Mouse (Mus musculus) embryo, embryonic 9.5 days (tissue): ENCODE results near the gene Lsm14a.
A peak's percentile ranks its signal among the peaks of the same experiment; 100 is the strongest.

Source experiments
- DNase-seq: peaks from one replicate; pipeline ENCODE4 v3.0.0-alpha.2; 2017; ENCODE audit errors: extremely low spot score

The Lsm14a gene

DNA sequence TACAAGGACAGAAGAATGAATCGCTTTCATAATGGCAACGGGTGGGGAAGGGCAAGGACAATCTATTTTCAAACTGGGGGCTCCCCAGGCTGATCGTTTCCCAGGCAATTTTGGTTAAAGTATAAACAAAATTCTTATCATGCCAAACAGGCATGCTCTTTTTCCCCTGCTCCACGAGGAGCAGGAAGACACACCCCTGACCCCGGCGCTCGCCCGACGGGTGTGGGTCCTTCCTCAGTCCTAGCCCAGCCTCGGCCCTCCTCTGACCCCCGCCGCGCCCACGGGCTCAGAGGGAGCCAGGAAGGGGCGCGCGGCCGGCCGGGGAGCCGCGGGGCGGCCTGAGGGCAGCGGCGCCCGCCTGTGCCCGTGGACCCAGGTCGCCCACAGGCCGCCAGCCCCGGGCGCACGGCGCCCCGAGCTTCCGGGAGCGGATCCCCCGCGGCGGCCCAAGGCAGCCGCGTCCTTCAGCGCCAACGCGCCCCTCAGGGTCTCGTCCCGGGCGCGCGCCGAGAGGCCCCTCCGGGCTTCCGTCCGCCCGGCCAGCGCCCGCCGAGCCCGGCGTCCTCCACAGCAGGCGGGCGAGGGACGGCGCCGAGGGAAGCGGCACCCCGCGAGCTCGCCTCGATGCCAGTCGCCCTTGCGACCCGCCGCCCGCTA is 80.2 kb downstream of the Lsm14a start:
- peak; percentile 71 for DNase-seq

DNA sequence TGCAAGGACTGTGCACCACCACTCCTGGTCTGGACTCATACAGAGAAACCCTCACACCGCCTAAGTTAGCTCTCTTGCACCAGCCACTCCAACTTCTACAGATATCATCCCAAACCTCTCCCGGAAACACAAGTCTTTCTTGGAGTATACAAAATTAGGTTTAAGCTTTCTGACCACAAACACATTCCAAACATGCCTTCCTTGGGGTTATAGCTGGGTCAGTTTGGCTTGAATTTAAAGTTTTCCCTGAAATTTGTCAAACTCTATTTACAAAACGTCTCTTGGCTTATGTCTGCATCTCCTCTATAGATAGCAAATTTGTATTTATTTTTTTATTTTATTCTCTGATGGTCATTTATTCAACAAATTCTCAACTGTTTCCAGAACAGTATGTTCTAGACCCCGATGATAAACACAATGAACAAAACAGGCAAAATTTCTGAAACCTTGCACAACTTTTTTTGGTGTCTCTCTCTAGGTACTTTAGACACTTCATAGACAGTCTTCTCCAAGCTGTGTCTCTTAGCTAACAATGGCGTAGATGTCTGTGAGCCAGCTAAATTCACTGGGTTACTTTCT is 83.8 kb downstream of the Lsm14a start:
- no peak for DNase-seq

DNA sequence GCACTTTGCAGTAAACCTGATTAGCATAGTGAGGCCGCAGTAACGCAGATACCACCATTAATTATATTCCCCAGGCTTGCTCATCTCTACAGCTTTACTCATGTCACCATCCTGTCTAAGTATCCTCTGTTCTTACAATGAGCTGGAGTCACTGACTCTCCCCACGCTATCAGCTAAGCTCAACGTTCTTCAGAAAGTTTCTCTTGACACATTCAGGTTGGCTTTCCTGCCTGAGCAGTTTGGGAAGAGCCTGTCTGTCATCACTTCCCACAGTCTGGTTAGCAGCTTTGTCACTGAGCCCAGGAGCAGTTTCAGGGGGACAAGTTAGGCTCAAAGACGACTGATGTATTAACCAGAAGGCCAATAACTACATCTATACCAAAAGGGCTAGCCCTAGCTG is 84.5 kb downstream of the Lsm14a start:
- no peak for DNase-seq

DNA sequence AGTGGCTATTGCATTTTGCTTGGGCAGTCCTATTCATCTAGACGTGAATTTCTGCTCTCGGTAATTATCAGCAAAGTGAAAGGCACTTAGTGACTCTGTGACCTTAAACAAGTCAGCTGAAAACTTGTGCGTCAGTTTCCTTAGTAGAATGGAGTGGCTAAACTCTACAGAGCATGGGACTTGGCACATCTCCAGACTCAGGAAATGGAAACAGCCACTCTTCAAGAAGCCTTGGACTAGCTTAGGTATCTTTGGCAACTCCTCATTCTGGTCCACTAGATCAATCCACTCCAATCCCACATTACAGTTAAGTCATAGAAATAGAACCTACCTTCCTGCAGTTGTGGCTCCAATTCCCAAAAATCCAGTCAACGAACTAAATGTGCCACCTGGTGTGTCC is 87.7 kb downstream of the Lsm14a start:
- DNase-seq: no peak

DNA sequence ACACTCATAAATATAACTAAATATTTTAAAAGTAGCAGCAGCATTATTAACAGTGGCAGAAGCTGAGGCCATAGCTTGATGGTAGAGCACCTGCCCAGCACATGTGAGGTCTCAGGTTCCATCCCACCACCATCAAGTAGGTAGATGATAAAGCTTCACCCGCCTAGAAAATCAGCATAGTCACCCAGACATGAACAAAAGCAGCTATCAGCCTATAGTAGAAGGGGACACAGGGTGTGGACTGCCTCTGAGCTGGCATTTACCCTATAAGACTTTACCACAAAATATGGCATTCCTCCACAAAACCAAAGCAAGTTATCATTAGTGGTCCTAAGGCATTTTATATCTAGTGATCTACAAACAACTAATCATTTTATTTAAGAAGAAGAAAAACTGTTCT is 90.5 kb downstream of the Lsm14a start:
- no peak for DNase-seq

DNA sequence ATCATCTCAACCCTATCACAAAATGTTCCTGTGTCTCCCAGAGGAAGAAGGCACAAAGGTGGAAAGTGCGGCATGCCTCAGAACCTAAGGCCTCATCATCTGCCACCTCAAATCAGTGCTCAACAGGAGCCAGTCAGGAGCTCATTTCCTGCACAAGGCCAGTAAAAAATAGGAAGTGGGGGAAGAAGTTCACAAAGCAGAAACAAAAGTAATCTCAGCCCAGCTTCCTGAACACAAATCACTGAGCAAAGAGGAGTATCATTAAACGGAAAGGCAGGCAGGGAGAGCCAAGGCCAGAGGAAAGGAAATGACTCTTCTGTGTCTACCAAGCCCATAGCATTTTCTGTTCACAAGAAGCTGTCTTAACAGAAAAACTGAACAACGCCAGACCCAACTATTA is 91.2 kb downstream of the Lsm14a start:
- DNase-seq: no peak

DNA sequence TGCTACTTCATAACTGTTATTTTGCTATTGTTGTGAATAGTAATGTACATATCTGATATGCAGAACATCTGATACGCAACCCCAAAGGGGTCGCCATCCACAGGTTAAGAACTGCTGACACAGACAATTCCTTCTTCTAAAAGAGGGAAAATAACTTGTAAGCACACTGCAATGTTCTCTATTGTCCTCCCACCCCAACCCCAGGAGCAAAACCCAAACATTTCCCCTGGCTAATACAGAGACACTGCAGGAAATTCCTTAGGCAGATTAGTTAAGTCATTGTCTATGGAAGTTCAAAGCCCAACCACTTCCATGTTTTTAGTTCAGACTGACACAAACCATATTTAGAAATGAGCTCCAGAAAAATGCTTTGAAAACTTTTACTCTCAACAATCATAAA is 94.3 kb downstream of the Lsm14a start:
- DNase-seq: no peak

DNA sequence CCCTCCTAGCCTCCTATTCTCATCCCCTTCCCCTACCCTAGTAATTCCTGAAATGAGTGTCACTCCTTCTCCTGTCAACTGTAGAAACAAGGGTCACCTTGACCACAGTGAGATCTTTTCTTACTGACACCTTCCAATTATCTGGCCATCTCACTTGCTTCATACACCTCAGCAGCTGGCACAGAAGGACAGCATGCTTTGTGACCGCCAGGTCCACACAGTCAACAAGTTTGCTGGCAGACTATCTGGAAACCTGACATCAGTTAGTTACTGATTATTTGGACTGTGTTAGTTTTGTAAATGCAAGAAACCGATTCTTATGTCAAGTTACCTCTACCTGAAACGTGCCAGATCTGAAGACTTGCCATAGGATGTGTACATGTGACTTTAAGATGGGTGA is 97.0 kb downstream of the Lsm14a start:
- DNase-seq: no peak
